Mouse (Mus musculus): ENCODE results near the gene Ythdf2.

Ythdf2 gene

GRCm38 (mm10) chr4:132209299-132209698 is 2.8 kb downstream of the Ythdf2 start:
- DNase-seq (ENCODE audit: low read depth) = no peak

- no peak for DNase-seq (ENCODE audit: low read depth)
Measured at GRCm38 (mm10) chr4:132207280-132207679, 4.8 kb downstream of the Ythdf2 start.

- DNase-seq (ENCODE audit: low read depth) = no peak
Measured at GRCm38 (mm10) chr4:132198771-132199170, 13.3 kb downstream of the Ythdf2 start.

GRCm38 (mm10) chr4:132198285-132198712 is 13.8 kb downstream of the Ythdf2 start:
- peak; percentile 73 for DNase-seq (ENCODE audit: low read depth)

GRCm38 (mm10) chr4:132194975-132195374 is 17.1 kb downstream of the Ythdf2 start:
- DNase-seq (ENCODE audit: low read depth) = no peak

GRCm38 (mm10) chr4:132194373-132194772 is 17.7 kb downstream of the Ythdf2 start:
- no peak for DNase-seq (ENCODE audit: low read depth)

- DNase-seq (ENCODE audit: low read depth) = no peak
Measured at GRCm38 (mm10) chr4:132187826-132188401, 24.2 kb downstream of the Ythdf2 start.

- DNase-seq (ENCODE audit: low read depth) = no peak
Measured at GRCm38 (mm10) chr4:132183162-132183561, 28.9 kb downstream of the Ythdf2 start.

- DNase-seq (ENCODE audit: low read depth) = no peak
Measured at GRCm38 (mm10) chr4:132181721-132182658, 30.1 kb downstream of the Ythdf2 start.

GRCm38 (mm10) chr4:132180710-132181109 is 31.4 kb downstream of the Ythdf2 start:
- DNase-seq (ENCODE audit: low read depth) = peak; percentile 51

GRCm38 (mm10) chr4:132178630-132179059 is 33.5 kb downstream of the Ythdf2 start:
- peak; percentile 84 for DNase-seq (ENCODE audit: low read depth)

GRCm38 (mm10) chr4:132176474-132176873 is 35.6 kb downstream of the Ythdf2 start:
- no peak for DNase-seq (ENCODE audit: low read depth)

GRCm38 (mm10) chr4:132170891-132171290 is 41.2 kb downstream of the Ythdf2 start:
- no peak for DNase-seq (ENCODE audit: low read depth)

- no peak for DNase-seq (ENCODE audit: low read depth)
Measured at GRCm38 (mm10) chr4:132169761-132170160, 42.3 kb downstream of the Ythdf2 start.

GRCm38 (mm10) chr4:132169271-132169670 is 42.8 kb downstream of the Ythdf2 start:
- DNase-seq (ENCODE audit: low read depth) = no peak

GRCm38 (mm10) chr4:132167436-132167835 is 44.7 kb downstream of the Ythdf2 start:
- DNase-seq (ENCODE audit: low read depth) = no peak

GRCm38 (mm10) chr4:132166350-132167290 is 45.5 kb downstream of the Ythdf2 start:
- DNase-seq (ENCODE audit: low read depth) = peak; percentile 73

- no peak for DNase-seq (ENCODE audit: low read depth)
Measured at GRCm38 (mm10) chr4:132165691-132166090, 46.4 kb downstream of the Ythdf2 start.

- no peak for DNase-seq (ENCODE audit: low read depth)
Measured at GRCm38 (mm10) chr4:132156941-132157622, 55.0 kb downstream of the Ythdf2 start.

GRCm38 (mm10) chr4:132154877-132155670 is 57.0 kb downstream of the Ythdf2 start:
- DNase-seq (ENCODE audit: low read depth) = no peak

GRCm38 (mm10) chr4:132151673-132152072 is 60.4 kb downstream of the Ythdf2 start:
- no peak for DNase-seq (ENCODE audit: low read depth)
